Mouse (Mus musculus) kidney, embryonic 14.5 days (tissue): ENCODE data around the gene Pard3b. TPM values are rescaled to one million over a fixed set of nuclear protein-coding genes. Genes with fewer than 3 reads are reported as not detected.

ENCODE experiments used
- ATAC-seq: fragments of 200-750 bp; cut with Nextera tagmentation; 2 replicates; pipeline ENCODE4 v1.8.0; 2017; ENCODE audit warnings: moderate number of reproducible peaks, mild to moderate bottlenecking, moderate TSS enrichment, moderate library complexity; ENCODE audit not compliant: low FRiP score, low TSS enrichment
- H3K27ac ChIP-seq: fragments of 300-500 bp; sonication (generic); 2 replicates; pipeline ENCODE4 v1.5.1; 2014; ENCODE audit warnings: low read depth, mild to moderate bottlenecking, low read length, moderate library complexity, mixed read lengths
- H3K27me3 ChIP-seq: fragments of 300-500 bp; sonication (generic); 2 replicates; pipeline ENCODE4 v1.6.1; 2014; ENCODE audit warnings: mild to moderate bottlenecking, low read length; ENCODE audit not compliant: control insufficient read depth, insufficient read depth
- H3K36me3 ChIP-seq: fragments of 300-500 bp; sonication (generic); 2 replicates; pipeline ENCODE4 v1.6.1; 2014; ENCODE audit warnings: low read length, mixed read lengths; ENCODE audit not compliant: control insufficient read depth, insufficient read depth
- H3K4me1 ChIP-seq: fragments of 300-500 bp; sonication (generic); 2 replicates; pipeline ENCODE4 v1.6.1; 2014; ENCODE audit warnings: low read length, mixed read lengths; ENCODE audit not compliant: control insufficient read depth, insufficient read depth
- H3K4me2 ChIP-seq: fragments of 300-500 bp; sonication (generic); replicated peaks from 2 replicates; pipeline ENCODE4 v1.6.1; 2014; ENCODE audit warnings: low read depth, mild to moderate bottlenecking, low read length
- H3K4me3 ChIP-seq: fragments of 300-500 bp; sonication (generic); 2 replicates; pipeline ENCODE4 v1.5.1; 2014; ENCODE audit warnings: mild to moderate bottlenecking, low read length
- H3K9ac ChIP-seq: fragments of 300-500 bp; sonication (generic); 2 replicates; pipeline ENCODE4 v1.6.1; 2014; ENCODE audit warnings: low read depth, mild to moderate bottlenecking, low read length, moderate library complexity
- H3K9me3 ChIP-seq: fragments of 300-500 bp; sonication (generic); 2 replicates; pipeline ENCODE4 v1.6.1; 2016; ENCODE audit warnings: low read length; ENCODE audit not compliant: control insufficient read depth
- WGBS: fragments of 180-500 bp; shearing (Covaris S2); extraction: QIAGEN DNeasy Blood & Tissue Kit; methylation state at CpG from one replicate; pipeline ENCODE4 v1.1.7; 2014; 5-methylcytosine and 5-hydroxymethylcytosine counted together
- polyA plus RNA-seq: library from polyadenylated mRNA; unstranded; fragments of >200 nt; fragmentation: Nextera tagmentation; extraction: Ambion mirVana; gene quantifications from 2 replicates; pipeline ENCODE4 v1.2.1, GENCODE M21; 2014

The Pard3b gene
- polyA plus RNA-seq, 1 experiment from 2014 or later: 22.4 TPM

- Histone ChIP-seq H3K36me3 (no peaks in the 10 kb centered on the region), H3K9me3 (no peaks in the 10 kb centered on the region), H3K27me3 (no peaks in the 10 kb centered on the region), H3K4me3 (no peak overlapping the region), H3K4me1 (no peaks in the 10 kb centered on the region), H3K27ac (no peak overlapping the region), H3K4me2 (no peak overlapping the region), H3K9ac (no peak overlapping the region)
- WGBS: 49% methylated on average over 2 of the region's 2 CpGs
- no peak for ATAC-seq
Measured at GRCm38 (mm10) chr1:62333016-62333415, 694.4 kb downstream of the Pard3b start.

GRCm38 (mm10) chr1:62334196-62334595 is 695.6 kb downstream of the Pard3b start:
- no peak overlapping the region for H3K4me2 ChIP-seq
- no peaks in the 10 kb centered on the region for H3K4me1 ChIP-seq
- no peaks in the 10 kb centered on the region for H3K27me3 ChIP-seq
- no peaks in the 10 kb centered on the region for H3K9me3 ChIP-seq
- no peak overlapping the region for H3K27ac ChIP-seq
- H3K4me3 ChIP-seq: no peak overlapping the region
- H3K9ac ChIP-seq: no peak overlapping the region
- WGBS: 77% methylated on average over 5 of the region's 5 CpGs
- no peak for ATAC-seq
- H3K36me3 ChIP-seq: no peaks in the 10 kb centered on the region

- Histone ChIP-seq H3K9ac (no peak overlapping the region), H3K4me2 (no peak overlapping the region), H3K27me3 (no peaks in the 10 kb centered on the region), H3K9me3 (no peaks in the 10 kb centered on the region), H3K4me3 (no peak overlapping the region), H3K4me1 (no peaks in the 10 kb centered on the region), H3K36me3 (no peaks in the 10 kb centered on the region), H3K27ac (no peak overlapping the region)
- 67% methylated on average over 1 of the region's 1 CpGs for WGBS
- no peak for ATAC-seq
Measured at GRCm38 (mm10) chr1:62340261-62340660, 701.6 kb downstream of the Pard3b start.

GRCm38 (mm10) chr1:62344286-62344685 is 705.7 kb downstream of the Pard3b start:
- no peak overlapping the region for H3K4me2 ChIP-seq

GRCm38 (mm10) chr1:62348371-62348770 is 709.7 kb downstream of the Pard3b start:
- no peak overlapping the region for H3K9ac ChIP-seq
- no peak overlapping the region for H3K4me2 ChIP-seq
- H3K27ac ChIP-seq: no peak overlapping the region
- no peak for ATAC-seq
- no peaks in the 10 kb centered on the region for H3K9me3 ChIP-seq
- no peaks in the 10 kb centered on the region for H3K27me3 ChIP-seq
- H3K4me1 ChIP-seq: no peaks in the 10 kb centered on the region
- no peak overlapping the region for H3K4me3 ChIP-seq
- 95% methylated on average over 4 of the region's 4 CpGs for WGBS
- no peaks in the 10 kb centered on the region for H3K36me3 ChIP-seq

More at GRCm38 (mm10) chr1:62344286-62344685, 705.7 kb downstream of the Pard3b start:
- Histone ChIP-seq H3K4me1 (no peaks in the 10 kb centered on the region), H3K27me3 (no peaks in the 10 kb centered on the region), H3K9ac (no peak overlapping the region), H3K9me3 (no peaks in the 10 kb centered on the region), H3K27ac (no peak overlapping the region), H3K36me3 (no peaks in the 10 kb centered on the region), H3K4me3 (no peak overlapping the region)
- no peak for ATAC-seq
- 87% methylated on average over 4 of the region's 4 CpGs for WGBS

- 76% methylated on average over 4 of the region's 4 CpGs for WGBS
- Histone ChIP-seq H3K27ac (no peak overlapping the region), H3K27me3 (no peaks in the 10 kb centered on the region), H3K9me3 (no peaks in the 10 kb centered on the region), H3K9ac (no peak overlapping the region), H3K4me3 (no peak overlapping the region), H3K4me2 (no peak overlapping the region), H3K36me3 (no peaks in the 10 kb centered on the region), H3K4me1 (no peaks in the 10 kb centered on the region)
- ATAC-seq: no peak
Measured at GRCm38 (mm10) chr1:62355496-62355895, 716.9 kb downstream of the Pard3b start.

GRCm38 (mm10) chr1:62374427-62375050 is 735.9 kb downstream of the Pard3b start:
- Histone ChIP-seq H3K4me3 (no peak overlapping the region), H3K9me3 (no peaks in the 10 kb centered on the region), H3K27me3 (no peaks in the 10 kb centered on the region), H3K4me1 (no peaks in the 10 kb centered on the region), H3K36me3 (no peaks in the 10 kb centered on the region), H3K4me2 (no peak overlapping the region), H3K9ac (no peak overlapping the region), H3K27ac (no peak overlapping the region)
- WGBS: 71% methylated on average over 7 of the region's 7 CpGs
- no peak for ATAC-seq

GRCm38 (mm10) chr1:62378335-62378734 is 739.7 kb downstream of the Pard3b start:
- no peaks in the 10 kb centered on the region for H3K36me3 ChIP-seq
- H3K27ac ChIP-seq: no peak overlapping the region
- no peaks in the 10 kb centered on the region for H3K27me3 ChIP-seq
- H3K9me3 ChIP-seq: no peaks in the 10 kb centered on the region
- H3K4me1 ChIP-seq: no peaks in the 10 kb centered on the region
- no peak for ATAC-seq
- H3K4me2 ChIP-seq: no peak overlapping the region
- no peak overlapping the region for H3K9ac ChIP-seq
- no peak overlapping the region for H3K4me3 ChIP-seq
- WGBS: 93% methylated on average over 4 of the region's 4 CpGs

GRCm38 (mm10) chr1:62382807-62383514 is 744.3 kb downstream of the Pard3b start:
- H3K9me3 ChIP-seq: no peaks in the 10 kb centered on the region
- no peak overlapping the region for H3K4me2 ChIP-seq

More at GRCm38 (mm10) chr1:62382807-62383514, 744.3 kb downstream of the Pard3b start:
- no peak overlapping the region for H3K27ac ChIP-seq
- H3K4me3 ChIP-seq: no peak overlapping the region
- H3K27me3 ChIP-seq: no peaks in the 10 kb centered on the region
- H3K4me1 ChIP-seq: no peaks in the 10 kb centered on the region
- no peaks in the 10 kb centered on the region for H3K36me3 ChIP-seq
- no peak overlapping the region for H3K9ac ChIP-seq
- 32% methylated on average over 14 of the region's 14 CpGs for WGBS
- ATAC-seq: no peak
